Mouse (Mus musculus): Measurements from ENCODE around the gene Gpr88. TPM values are rescaled to one million over a fixed set of nuclear protein-coding genes. Genes with fewer than 3 reads are reported as not detected.

Gpr88 gene
- polyA plus RNA-seq, 1 experiment from 2014 or later, result 0.06 TPM

GRCm38 (mm10) chr3:116237527-116237926 lies 15.8 kb downstream of the Gpr88 start:
- no peak overlapping the region for H3K9ac ChIP-seq
- H3K4me3 ChIP-seq (replicated peaks), result no peak overlapping the region
- DNase-seq, result no peak
- H3K9me3 ChIP-seq (replicated peaks), result no peaks in the 10 kb centered on the region
- no peak overlapping the region for H3K4me2 ChIP-seq
- 64% methylated on average over 5 of the region's 5 CpGs for WGBS (ENCODE audit: insufficient replicate concordance)
- H3K36me3 ChIP-seq, result no peaks in the 10 kb centered on the region
- no peak overlapping the region for H3K27ac ChIP-seq
- no peaks in the 10 kb centered on the region for H3K4me1 ChIP-seq (replicated peaks)
- no peaks in the 10 kb centered on the region for H3K27me3 ChIP-seq
- ATAC-seq (ENCODE audit: low read depth), result no peak

GRCm38 (mm10) chr3:116236856-116237255 lies 16.4 kb downstream of the Gpr88 start:
- no peaks in the 10 kb centered on the region for H3K36me3 ChIP-seq
- no peaks in the 10 kb centered on the region for H3K27me3 ChIP-seq
- no peaks in the 10 kb centered on the region for H3K4me1 ChIP-seq (replicated peaks)
- no peak overlapping the region for H3K9ac ChIP-seq
- ATAC-seq (ENCODE audit: low read depth) (peak; percentile 86), DNase-seq (no peak)
- no peaks in the 10 kb centered on the region for H3K9me3 ChIP-seq (replicated peaks)
- 46% methylated on average over 4 of the region's 4 CpGs for WGBS (ENCODE audit: insufficient replicate concordance)
- H3K4me2 ChIP-seq, result no peak overlapping the region
- H3K4me3 ChIP-seq (replicated peaks), result no peak overlapping the region
- H3K27ac ChIP-seq, result no peak overlapping the region

GRCm38 (mm10) chr3:116233515-116233914 lies 19.8 kb downstream of the Gpr88 start:
- no peak for ATAC-seq (ENCODE audit: low read depth)
- H3K4me1 ChIP-seq (replicated peaks), result no peaks in the 10 kb centered on the region
- no peak overlapping the region for H3K4me3 ChIP-seq (replicated peaks)
- H3K9ac ChIP-seq, result no peak overlapping the region
- H3K27ac ChIP-seq, result no peak overlapping the region
- H3K4me2 ChIP-seq, result no peak overlapping the region
- H3K27me3 ChIP-seq, result no peaks in the 10 kb centered on the region
- no peaks in the 10 kb centered on the region for H3K9me3 ChIP-seq (replicated peaks)
- 59% methylated on average over 3 of the region's 3 CpGs for WGBS (ENCODE audit: insufficient replicate concordance)
- no peak for DNase-seq
- no peaks in the 10 kb centered on the region for H3K36me3 ChIP-seq

GRCm38 (mm10) chr3:116232763-116233162 lies 20.5 kb downstream of the Gpr88 start:
- Histone ChIP-seq H3K9me3 (replicated peaks) (no peaks in the 10 kb centered on the region), H3K36me3 (no peaks in the 10 kb centered on the region), H3K4me2 (no peak overlapping the region), H3K27ac (no peak overlapping the region), H3K4me3 (replicated peaks) (no peak overlapping the region), H3K4me1 (replicated peaks) (no peaks in the 10 kb centered on the region), H3K9ac (no peak overlapping the region), H3K27me3 (no peaks in the 10 kb centered on the region)
- DNase-seq (no peak), ATAC-seq (ENCODE audit: low read depth) (no peak)
- WGBS (ENCODE audit: insufficient replicate concordance), result 70% methylated on average over 5 of the region's 5 CpGs

GRCm38 (mm10) chr3:116229336-116229735 lies 24.0 kb downstream of the Gpr88 start:
- Histone ChIP-seq H3K4me2 (no peak overlapping the region), H3K36me3 (no peaks in the 10 kb centered on the region), H3K9me3 (replicated peaks) (no peaks in the 10 kb centered on the region), H3K9ac (no peak overlapping the region), H3K27me3 (no peaks in the 10 kb centered on the region), H3K27ac (no peak overlapping the region), H3K4me1 (replicated peaks) (no peaks in the 10 kb centered on the region), H3K4me3 (replicated peaks) (no peak overlapping the region)
- no peak for ATAC-seq (ENCODE audit: low read depth)
- DNase-seq, result no peak
- 53% methylated on average over 4 of the region's 4 CpGs for WGBS (ENCODE audit: insufficient replicate concordance)

- H3K27me3 ChIP-seq, result no peaks in the 10 kb centered on the region
- no peaks in the 10 kb centered on the region for H3K36me3 ChIP-seq
- WGBS (ENCODE audit: insufficient replicate concordance), result 59% methylated on average over 11 of the region's 11 CpGs
- DNase-seq (no peak), ATAC-seq (ENCODE audit: low read depth) (no peak)
- no peaks in the 10 kb centered on the region for H3K9me3 ChIP-seq (replicated peaks)
- H3K27ac ChIP-seq, result no peak overlapping the region
- no peak overlapping the region for H3K4me2 ChIP-seq
- H3K9ac ChIP-seq, result no peak overlapping the region
- H3K4me3 ChIP-seq (replicated peaks), result no peak overlapping the region
- no peaks in the 10 kb centered on the region for H3K4me1 ChIP-seq (replicated peaks)
Measured at GRCm38 (mm10) chr3:116228360-116229245, 24.7 kb downstream of the Gpr88 start.

- Histone ChIP-seq H3K4me1 (replicated peaks) (no peaks in the 10 kb centered on the region), H3K9me3 (replicated peaks) (no peaks in the 10 kb centered on the region), H3K27me3 (no peaks in the 10 kb centered on the region), H3K4me3 (replicated peaks) (no peak overlapping the region), H3K9ac (no peak overlapping the region), H3K36me3 (no peaks in the 10 kb centered on the region), H3K27ac (no peak overlapping the region), H3K4me2 (no peak overlapping the region)
- DNase-seq (no peak), ATAC-seq (ENCODE audit: low read depth) (no peak)
- WGBS (ENCODE audit: insufficient replicate concordance), result 69% methylated on average over 5 of the region's 5 CpGs
Measured at GRCm38 (mm10) chr3:116227383-116227782, 25.9 kb downstream of the Gpr88 start.

- Histone ChIP-seq H3K36me3 (no peaks in the 10 kb centered on the region), H3K27me3 (no peaks in the 10 kb centered on the region), H3K9ac (no peak overlapping the region), H3K4me3 (replicated peaks) (no peak overlapping the region), H3K27ac (no peak overlapping the region), H3K4me1 (replicated peaks) (no peaks in the 10 kb centered on the region), H3K9me3 (replicated peaks) (no peaks in the 10 kb centered on the region), H3K4me2 (no peak overlapping the region)
- DNase-seq, result no peak
- ATAC-seq (ENCODE audit: low read depth), result no peak
- 53% methylated on average over 6 of the region's 6 CpGs for WGBS (ENCODE audit: insufficient replicate concordance)
Measured at GRCm38 (mm10) chr3:116226915-116227314, 26.4 kb downstream of the Gpr88 start.

- Histone ChIP-seq H3K9ac (no peak overlapping the region), H3K27me3 (no peaks in the 10 kb centered on the region), H3K4me1 (replicated peaks) (no peaks in the 10 kb centered on the region), H3K4me2 (no peak overlapping the region), H3K36me3 (no peaks in the 10 kb centered on the region), H3K9me3 (replicated peaks) (no peaks in the 10 kb centered on the region), H3K27ac (no peak overlapping the region), H3K4me3 (replicated peaks) (no peak overlapping the region)
- DNase-seq (no peak), ATAC-seq (ENCODE audit: low read depth) (no peak)
- 43% methylated on average over 17 of the region's 17 CpGs for WGBS (ENCODE audit: insufficient replicate concordance)
Measured at GRCm38 (mm10) chr3:116222511-116223243, 30.6 kb downstream of the Gpr88 start.

GRCm38 (mm10) chr3:116221686-116222010 lies 31.7 kb downstream of the Gpr88 start:
- ATAC-seq (ENCODE audit: low read depth), result no peak
- no peak overlapping the region for H3K4me3 ChIP-seq (replicated peaks)
- no peak overlapping the region for H3K9ac ChIP-seq
- no peak overlapping the region for H3K4me2 ChIP-seq
- H3K36me3 ChIP-seq, result no peaks in the 10 kb centered on the region
- no peaks in the 10 kb centered on the region for H3K27me3 ChIP-seq
- WGBS (ENCODE audit: insufficient replicate concordance), result 30% methylated on average over 3 of the region's 3 CpGs
- H3K9me3 ChIP-seq (replicated peaks), result no peaks in the 10 kb centered on the region
- no peak overlapping the region for H3K27ac ChIP-seq
- no peaks in the 10 kb centered on the region for H3K4me1 ChIP-seq (replicated peaks)
- DNase-seq, result no peak

GRCm38 (mm10) chr3:116220980-116221685 lies 32.2 kb downstream of the Gpr88 start:
- Histone ChIP-seq H3K4me2 (no peak overlapping the region), H3K9me3 (replicated peaks) (no peaks in the 10 kb centered on the region), H3K27ac (no peak overlapping the region), H3K9ac (no peak overlapping the region), H3K4me1 (replicated peaks) (no peaks in the 10 kb centered on the region), H3K4me3 (replicated peaks) (no peak overlapping the region), H3K36me3 (no peaks in the 10 kb centered on the region), H3K27me3 (no peaks in the 10 kb centered on the region)
- DNase-seq (no peak), ATAC-seq (ENCODE audit: low read depth) (no peak)
- 46% methylated on average over 6 of the region's 6 CpGs for WGBS (ENCODE audit: insufficient replicate concordance)

Data from liver, embryonic 13.5 days (tissue).